Mouse (Mus musculus) heart, adult 11 months (tissue): ENCODE measurements at regions not wholly inside any gene's neighbourhood (a gene's known extent, or its start where the extent isn't known, plus 50 kb on each side); places are given as distances from the start of the nearest gene placed in this dataset.

Source experiments
- DNase-seq: peaks from one replicate; pipeline ENCODE4 v3.0.0; 2022

DNA sequence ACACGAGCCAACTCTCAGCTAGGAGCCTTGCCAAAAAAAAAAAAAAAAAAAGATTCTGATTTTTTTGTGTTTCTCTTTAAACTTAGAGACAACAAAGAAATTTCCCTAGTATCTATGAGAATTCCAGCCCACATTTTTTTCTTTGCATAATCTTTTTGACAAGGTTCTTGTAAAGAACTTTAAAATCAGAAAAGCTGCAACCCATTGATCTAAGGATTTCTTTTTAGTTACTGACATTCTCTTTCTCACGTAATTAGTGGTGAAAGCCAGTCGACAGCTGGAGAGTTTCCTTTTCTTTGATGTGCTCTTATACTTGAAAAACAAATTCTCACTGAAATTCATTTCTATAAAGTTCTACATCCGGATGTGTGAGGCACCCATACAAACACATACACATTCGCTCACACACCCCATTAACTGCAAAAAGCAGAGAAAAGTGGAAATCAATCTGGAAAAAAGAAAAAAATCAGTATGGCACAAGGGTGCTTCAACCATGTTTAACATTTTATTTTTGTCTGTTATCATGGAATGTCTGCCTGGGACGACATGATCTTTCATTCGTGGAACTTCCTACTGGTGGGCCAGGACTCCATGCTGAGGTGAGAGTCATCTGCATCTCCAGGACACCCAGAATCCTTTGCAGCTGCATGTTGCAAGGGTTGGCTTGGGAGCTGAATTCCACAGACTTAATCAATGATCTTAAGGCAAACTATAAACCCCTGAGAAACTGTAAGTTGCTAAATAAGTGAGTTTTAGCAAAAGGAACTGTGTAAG, 124.0 kb upstream of the Zpld1 start:
- no peak for DNase-seq

DNA sequence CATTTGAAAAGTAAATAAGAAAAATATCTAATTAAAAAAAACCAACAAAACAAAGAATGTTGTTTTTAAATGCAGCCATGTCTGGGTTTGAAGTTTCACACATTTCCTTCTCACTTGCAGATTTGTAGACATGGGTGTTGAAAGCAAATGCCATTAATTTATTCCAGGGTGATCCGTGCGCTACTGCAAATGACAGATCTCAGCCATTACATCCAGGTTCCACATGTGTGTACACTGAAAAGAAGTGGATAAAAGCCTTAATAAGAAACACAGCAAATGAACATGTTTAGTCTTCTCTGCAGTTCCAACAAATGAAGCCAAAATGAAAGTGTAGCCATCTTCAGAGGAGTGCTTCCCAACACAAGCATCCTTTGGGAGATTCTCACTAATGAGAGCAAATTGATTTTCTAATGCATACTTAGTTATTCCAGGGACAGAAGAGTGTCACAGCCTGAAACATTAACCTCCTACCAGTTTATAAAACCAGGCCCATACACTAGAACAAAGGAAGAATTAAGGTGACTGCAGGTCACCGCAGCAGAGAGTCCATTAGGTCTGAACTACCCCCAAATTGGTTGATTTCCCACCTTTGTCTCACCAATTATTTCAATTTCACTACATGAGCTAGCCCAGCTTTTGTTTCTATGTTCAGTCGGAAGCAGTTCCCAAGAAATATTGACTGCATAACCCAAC, 123.2 kb upstream of the Zpld1 start:
- no peak for DNase-seq

DNA sequence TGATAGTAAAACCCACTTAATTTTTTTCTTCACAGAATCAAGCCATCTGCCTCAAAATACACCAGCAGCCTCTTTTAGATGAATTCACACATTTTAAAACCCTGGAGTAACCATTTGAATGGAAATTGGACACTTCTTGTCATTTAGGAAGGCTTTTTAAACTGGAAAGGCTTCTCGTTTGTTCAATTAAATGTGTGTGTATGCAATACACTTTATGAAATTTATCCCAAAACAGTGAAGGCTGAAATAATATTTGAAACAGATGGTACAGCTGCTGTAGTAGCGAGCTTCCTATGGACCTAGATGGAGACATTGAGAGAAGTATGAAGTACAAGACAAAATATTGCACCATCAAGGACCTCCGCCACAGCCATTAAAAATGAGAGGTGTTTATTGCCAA, 121.1 kb upstream of the Zpld1 start:
- DNase-seq, result no peak

DNA sequence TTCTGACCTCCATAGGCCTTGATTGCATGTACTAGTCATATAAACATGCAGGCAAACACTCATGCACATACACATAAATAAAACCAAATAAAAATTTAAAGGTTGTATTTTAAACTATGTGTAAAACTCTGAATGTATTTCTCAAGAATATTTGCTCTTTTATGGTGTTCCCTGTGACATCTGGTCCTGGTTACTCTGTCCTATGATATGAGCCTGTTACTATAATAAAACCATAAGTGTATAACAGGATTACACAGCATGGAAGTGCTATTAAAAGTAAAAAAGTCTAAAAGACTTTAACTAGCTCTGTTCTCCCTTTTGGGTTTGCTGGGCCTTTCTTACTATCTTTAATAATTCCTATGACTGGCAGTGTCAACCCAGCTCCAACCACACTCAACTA, 103.0 kb upstream of the Zpld1 start:
- DNase-seq, result no peak

DNA sequence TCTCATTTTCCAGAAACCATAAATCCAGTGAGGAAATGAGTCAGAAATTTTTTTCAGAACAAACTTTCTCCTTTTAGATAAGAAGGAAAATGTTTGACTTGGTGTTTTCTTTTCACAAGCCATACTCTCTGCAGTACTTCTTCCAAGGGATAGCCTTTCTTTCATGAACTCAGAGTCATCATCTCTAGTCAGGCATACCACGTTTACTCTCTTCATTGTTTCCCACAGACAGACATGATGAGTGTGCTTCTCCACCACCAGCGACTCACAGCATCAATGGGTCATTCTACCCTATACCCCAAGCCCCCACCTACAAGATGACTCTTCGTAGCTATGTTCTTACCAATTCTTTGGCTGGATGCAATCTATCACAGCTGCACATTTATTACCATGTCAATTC, 97.1 kb upstream of the Zpld1 start:
- no peak for DNase-seq

DNA sequence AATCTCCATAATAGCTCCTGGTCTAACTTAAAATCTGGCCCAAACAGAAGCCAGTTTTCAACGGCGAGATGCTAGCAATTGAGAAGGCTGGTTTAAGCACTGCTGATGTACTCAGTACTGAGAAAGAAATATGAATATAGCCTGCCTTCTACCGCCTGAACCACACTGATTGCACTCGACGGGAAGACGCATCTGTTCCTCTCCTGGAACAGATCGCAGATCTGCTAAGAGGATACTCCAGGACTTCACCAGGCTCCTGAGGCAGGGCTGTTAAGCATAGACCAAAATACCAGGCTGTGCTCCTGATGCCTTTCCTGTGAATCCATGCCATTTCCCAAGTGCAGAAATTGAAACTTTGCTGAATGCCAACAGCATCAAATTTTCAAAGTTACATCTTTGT, 92.6 kb upstream of the Zpld1 start:
- DNase-seq, result no peak

DNA sequence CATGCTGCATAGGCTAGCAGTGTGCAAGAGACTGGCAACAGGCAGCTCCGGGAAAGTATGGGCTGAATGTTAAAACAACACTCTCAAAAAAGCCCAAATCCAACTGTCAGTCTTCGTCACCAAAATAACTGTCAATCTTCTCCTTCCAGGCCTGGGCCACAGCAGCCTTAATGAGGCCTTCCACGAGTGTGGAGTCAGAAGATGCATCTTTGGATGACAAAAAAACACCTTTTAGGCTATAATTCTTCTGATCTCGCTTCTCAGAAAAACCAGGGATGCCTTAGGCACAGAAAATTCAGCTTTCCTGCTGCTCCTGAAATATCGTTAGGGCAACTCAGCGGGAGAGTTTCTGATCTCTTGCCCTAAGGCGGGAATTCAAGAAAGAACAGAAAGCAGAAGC, 82.2 kb upstream of the Zpld1 start:
- DNase-seq, result no peak

DNA sequence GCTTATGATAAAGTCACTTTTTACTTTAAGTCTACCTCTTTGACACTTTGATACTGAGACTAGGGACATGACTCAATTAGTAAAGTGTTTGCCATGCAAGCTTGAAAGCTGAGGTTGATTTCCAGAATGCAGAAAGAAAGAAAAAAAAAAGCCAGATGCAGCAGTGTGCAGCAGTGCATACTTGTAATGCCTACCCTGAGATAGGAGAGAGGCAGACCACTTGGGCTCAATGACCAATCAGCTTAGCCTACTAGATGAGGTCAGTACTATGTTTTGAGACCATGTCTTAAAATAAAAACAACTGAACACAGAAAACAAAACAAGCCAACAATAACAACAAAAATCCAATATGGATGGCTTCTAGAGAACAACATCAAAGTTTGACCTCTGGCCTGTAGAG, 81.4 kb upstream of the Zpld1 start:
- DNase-seq, result no peak

DNA sequence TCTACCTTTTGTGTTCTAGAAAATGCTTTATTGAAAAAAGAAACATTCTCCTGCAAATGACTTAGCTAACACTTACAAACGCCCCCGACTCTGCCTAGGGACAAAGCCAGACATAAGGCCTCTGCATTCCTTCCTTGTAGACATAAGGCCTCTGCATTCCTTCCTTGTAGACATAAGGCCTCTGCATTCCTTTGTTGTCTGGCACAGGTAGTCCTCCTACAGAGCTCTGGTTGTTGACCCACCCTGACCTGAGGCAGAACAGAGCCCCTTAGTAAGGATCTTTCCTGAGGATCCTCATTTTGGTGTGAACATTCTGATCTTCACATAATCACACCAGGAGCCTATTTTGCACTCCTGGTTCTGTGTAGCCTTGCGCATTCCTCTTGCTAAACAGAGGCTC, 80.9 kb upstream of the Zpld1 start:
- DNase-seq, result no peak

DNA sequence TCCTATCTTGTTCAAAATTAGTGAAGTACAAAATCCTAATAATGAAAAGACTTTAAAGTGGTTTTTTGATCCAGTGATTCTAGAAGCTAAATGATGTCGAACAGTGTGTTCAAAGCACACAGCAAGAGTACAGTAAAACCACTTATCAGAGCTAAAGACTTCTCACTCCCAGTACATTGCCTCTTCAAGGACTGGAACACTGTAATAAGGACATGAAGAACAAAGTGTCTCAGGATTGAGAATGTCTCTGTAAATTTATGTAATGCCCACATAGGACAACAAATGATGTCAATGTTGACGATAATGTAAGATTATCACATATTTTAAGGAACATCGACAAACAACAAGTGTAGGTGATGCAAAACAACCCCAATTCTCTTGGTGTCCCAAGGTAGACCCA, 78.1 kb upstream of the Zpld1 start:
- DNase-seq, result no peak

DNA sequence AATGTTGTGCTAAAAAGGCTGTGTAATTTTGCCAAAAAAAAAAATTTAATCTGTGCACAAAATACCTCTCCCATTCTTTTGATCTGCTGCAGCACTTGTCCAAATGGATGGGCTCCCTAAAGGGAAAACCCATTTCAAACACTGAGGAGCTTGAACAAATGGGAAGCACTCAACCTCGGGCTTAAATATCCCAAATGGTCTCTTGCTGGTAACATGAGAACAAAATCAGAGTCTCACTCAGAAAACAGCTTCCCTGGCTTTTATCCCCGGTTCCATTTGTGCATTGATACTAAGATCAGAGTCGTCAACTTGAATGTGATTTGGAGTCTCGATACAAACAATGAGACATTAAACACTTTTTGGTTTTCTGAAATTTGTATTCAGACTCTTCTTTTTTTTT, 59.9 kb upstream of the Zpld1 start:
- no peak for DNase-seq

DNA sequence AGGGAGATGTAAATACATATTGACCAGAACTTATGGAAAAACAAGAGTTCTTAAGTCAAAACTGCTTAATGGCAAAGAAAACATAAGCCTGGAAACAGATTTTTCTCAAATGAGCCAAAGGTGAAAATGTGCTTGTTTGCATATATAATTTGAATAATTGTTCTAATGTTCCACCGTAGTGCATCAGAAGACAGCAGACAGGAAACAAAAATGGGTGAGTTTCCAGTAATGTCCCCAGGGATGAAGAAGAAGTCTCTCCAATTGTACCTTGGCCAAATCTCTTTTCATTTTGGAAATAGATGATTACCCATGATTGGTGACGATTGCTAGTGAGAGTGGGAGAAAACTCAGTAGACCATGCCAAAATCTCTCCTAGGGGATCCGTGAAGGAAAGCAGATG, 58.3 kb upstream of the Zpld1 start:
- DNase-seq, result no peak
